Mouse (Mus musculus) small intestine, adult 2 months (tissue): ENCODE measurements at regions not wholly inside any gene's neighbourhood (a gene's known extent, or its start where the extent isn't known, plus 50 kb on each side); places are given as distances from the start of the nearest gene placed in this dataset.

Experiments used
- CTCF ChIP-seq: fragments of 200-500 bp; IDR thresholded peaks from 2 replicates; pipeline ENCODE4 v1.5.1; 2012; ENCODE audit warnings: low read depth, mild to moderate bottlenecking, control low read depth, inconsistent platforms, low read length, moderate library complexity, mixed read lengths; ENCODE audit not compliant: insufficient replicate concordance, insufficient read length; ENCODE audit errors: extremely low read depth
- POLR2A ChIP-seq: fragments of 200-500 bp; IDR thresholded peaks from 2 replicates; pipeline ENCODE4 v1.6.1; 2012; ENCODE audit warnings: low read depth, mild to moderate bottlenecking, control low read depth, inconsistent platforms, low read length, moderate library complexity

GRCm38 (mm10) chr4:131072623-131073022 is 128.4 kb downstream of the Matn1 start:
- TF ChIP-seq CTCF = no peak
- no peak for TF ChIP-seq POLR2A
